Mouse (Mus musculus) adrenal gland, postnatal 4 days (tissue): ENCODE measurements around the gene Mef2b. TPM values are rescaled to one million over a fixed set of nuclear protein-coding genes. Genes with fewer than 3 reads are reported as not detected.

ENCODE experiments used
- DNase-seq, 2 experiments: peaks; one replicate each; pipeline ENCODE4 v3.0.0; 2021 to 2022; ENCODE audit warnings: low spot score in 2 of 2, mixed read lengths in 2 of 2
- total RNA-seq, 2 experiments: library from RNA; stranded (reverse); gene quantifications; 2 replicates each; pipeline ENCODE4 v1.2.3; 2021

The Mef2b gene
- total RNA-seq, 2 experiments from 2014 or later = 1.5 to 1.6 TPM

DNA sequence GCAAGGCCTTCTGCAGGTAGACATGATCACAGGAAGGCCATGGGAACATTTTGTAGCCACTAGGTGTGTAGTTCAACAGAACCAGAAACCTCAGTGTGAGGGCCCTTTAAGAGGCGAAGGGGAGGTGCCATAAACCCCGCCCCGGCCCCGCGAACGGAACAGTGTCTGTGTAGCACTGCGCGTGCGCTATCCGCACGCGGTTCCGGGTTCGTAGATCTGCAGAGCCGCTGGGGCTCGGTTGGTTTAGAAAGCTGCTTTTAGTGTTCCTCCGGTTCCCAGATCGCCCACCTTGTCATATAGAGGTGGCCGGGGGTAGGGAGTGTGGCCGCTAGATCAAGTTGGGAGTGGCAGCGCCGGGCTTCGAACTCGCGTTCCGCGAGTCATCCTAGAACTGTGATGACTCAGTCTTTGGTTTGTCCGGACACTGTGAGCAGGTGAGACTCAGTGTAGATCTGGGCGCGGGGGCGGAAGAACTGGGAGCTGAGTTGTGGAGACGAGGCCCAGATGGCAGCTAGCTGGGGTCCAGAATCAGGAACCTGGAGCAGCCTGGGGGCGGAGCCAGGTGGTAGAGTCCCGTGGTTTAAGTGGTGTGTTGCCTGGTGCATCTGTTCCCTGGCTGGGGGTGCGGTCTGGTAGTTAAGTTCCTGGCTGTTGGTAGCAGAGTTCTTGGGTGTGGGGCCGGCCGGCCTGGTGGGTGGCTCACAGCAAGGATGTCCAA, 8.2 kb upstream of the Mef2b start, which contains the start of gene Nr2c2ap:
TSS of gene Nr2c2ap (plus strand) at position 168 of the 718 bp plus-strand sequence.
- peak; percentile 61 to 70 for DNase-seq

DNA sequence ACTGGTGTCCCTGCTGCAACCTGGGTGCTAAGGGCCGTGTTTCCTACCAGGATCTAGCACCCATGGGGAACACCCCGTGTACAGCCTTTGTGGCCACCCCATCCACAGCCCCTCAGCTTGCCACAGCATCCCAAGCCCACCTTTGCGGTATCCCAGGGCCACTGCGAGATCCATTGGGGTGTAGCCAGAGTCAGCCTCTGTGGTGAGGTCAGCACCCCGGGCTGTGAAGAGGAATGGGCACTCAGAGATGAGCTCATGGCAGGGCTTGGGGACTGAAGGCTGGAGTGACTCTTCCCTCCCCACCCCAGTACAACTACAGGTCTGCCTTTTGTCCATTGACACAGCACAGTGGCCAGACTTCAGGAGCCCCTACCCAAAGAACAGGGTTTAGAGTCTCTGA, 5.4 kb upstream of the Mef2b start:
- no peak for DNase-seq

DNA sequence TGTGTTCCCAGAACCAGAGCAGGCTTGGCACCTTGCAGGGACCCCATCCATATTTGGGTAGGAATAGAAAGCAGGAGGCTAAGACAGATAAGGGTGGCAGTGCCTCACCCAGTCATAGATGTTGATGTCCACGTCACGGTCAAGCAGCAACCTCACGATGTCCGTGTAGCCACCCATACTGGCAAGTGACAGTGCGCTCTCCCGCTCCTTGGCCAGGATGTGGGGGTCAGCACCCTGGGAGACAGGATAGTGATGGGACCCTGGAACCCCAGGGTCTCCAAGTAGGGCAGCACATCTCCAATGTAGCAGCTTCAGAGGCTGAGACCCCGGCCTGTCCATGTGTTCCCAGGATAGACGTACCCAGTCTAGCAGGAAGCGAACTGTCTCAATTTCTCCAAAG, 4.6 kb upstream of the Mef2b start:
- DNase-seq = no peak

DNA sequence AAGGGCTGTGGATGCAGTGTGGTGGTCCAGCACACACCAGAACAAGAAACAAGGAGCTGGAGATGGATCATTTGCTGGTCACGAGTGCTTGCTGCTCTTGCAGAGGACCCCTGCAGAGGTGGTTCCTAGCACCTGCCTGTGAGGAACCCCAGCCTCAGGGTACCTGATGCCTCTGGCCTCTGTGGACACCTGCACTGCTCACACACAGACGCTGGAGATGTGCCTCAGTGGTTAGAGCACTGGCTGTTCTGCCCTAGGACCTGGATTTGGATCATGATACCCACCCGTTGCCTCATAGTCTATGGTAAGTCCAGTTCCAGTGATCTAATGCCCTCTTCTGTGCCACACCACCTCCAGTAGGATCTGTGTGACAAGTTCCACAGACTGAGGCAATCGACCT, 2.9 kb upstream of the Mef2b start:
- no peak for DNase-seq

DNA sequence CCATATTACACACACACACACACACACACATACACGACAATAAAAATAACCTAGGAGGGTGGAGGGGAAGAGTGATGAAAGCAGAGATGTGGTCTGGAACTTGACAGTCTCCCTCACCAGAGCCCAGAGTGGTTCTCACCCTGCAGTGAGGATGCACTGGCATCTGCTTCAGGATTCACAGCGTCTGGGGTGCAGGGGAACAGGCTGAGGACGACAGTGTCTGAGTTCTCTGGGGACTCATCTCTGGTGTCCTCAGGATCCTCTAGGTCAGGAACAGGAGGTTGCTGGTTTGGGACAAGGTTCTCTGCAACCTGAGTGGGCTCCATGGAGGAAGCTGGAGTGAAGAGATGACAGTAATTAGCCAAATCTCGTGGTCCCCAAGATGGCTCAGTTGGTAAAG, 1.6 kb upstream of the Mef2b start:
- no peak for DNase-seq

DNA sequence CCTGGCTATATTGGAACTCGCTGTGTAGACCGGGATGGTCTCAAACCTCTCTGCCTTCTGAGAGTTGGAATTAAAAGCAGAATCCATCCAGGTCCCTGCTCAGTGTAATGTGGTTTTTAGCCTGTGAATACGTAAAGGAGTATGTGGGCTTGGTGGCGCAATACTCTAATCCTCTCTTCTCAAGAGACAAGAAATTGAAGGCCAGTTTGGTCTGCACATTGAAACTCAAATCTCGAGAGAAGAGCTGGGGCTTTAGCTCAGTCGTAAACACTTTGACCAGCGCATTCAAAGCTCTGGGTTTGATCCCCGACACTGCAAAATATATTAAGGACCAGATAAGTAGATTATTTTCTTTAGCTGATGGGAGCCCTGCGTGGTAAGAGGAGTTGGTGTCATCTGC, 470 bp downstream of the Mef2b start:
- no peak for DNase-seq

DNA sequence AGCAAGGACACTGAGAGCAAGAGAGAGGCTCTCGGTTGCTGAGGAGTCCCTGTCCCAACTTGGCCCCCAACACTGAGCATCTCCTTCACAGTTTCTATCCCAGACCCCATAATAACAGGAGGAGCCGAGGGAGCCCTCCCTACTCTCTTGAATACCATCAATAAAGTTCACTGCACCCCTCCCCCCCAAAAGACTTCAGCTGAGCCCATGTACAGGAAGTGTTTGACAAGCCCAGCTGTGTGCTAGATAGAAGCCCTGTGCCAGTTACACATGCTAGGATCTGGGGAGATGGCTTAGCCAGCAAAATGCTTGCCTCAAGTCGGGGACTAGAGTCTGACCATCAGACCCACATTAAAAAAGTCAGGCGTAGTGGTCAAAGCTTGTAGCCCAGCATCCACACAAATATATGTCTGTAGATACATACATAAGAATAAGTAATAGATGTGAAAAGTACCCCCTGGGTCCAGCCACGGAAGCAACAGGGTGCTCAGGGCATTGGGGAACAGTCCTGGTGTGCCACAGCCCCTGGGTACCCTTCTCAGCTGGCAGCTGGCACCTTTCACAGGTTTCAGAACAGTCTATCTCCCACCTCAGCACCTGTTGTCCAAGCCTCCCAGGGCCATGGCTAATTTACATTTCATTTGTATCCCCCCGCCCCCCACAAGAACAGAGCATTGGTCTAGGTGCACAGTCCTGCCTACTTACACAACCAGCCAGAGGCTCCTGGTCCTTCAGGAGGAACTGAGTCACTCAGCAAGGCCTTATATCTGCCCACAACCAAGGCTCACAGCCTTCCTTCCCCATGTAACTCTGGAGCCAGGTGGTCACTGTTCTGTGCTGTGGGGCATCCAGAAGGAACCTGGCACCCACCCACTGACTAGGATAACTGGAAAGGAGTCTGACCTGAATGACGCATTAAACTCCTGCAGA, 8.4 kb downstream of the Mef2b start:
- no peak for DNase-seq

DNA sequence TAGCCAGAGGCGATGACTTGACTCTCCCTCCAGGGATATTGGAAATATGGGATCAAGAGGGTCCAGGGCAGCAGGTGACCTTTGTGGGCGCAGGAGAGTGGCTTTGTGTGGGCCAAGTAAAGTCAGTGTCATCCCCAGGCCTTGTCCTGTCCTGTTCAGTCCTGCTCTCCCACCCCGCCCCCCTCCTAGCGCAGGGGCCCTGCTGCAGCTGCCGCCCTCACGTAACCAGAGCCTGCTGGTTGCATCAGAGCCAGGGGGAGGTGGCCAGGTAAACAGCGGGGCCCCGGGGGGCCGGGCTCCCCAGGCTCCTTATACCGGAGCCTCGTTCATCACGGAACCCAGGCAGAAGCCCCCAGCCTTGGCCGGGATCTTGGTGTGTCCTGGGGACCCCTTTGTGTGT, 10.6 kb downstream of the Mef2b start:
- DNase-seq = no peak

DNA sequence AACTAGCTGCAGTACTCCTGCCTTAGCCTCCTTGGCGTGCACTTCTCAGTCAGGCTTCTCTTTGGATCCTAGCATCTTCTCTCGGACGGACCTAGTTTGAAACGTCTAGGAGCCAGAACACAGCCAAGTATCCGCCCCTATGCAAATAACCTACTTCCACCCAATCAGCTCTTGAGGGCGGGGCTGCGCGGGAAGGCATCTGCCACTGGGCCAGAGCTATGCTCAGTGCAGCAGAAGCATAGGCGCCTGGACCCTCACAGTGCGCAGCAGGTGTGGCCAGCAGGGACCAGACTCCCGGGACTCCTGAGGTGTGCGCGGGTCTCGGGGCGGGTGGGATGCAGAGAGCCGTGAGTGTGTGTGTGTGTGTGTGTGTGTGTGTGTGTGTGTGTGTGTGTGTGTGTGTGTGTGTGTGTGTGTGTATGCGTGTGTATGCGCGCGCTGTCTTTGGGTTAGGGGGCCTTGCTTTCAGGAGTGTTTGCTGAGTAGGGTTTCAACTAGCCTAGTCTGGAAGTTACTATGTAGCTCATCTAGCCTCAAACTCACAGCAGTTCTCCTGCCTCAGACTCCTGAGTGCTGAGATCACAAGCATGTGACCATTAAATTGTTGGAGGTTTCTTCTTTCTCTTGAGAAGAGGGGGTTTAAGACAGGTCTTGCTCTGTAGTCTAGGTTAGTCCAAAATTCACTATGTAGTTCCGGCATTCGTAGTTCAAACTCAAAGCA, 13.2 kb downstream of the Mef2b start:
- DNase-seq = peak; percentile 40 to 54

DNA sequence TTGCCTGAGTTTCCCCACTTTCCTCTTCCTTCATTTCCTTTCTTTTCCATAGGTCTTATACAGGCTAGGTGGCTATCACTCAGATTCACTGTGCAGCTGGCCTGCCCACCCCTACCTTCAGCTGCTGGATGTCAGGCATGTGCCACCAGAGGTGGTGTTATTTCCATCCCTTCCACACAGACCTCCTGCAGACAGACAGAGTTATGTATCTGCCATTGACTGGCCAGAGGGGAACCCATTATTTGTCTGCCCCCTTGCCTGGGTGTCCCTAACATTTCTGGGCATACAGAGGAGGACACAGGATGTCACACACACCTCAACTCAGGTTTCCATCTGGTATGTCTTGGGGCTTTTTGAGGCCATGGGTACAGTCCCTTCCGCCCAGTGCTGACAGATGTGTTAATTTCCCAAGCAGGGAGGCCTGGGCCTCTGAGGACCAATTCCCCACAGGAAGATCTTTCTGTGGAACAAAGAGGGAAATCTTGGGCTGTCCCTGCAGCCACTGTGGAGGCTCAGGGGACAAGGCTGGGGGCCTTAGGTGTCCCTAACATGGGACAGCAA, 17.8 kb downstream of the Mef2b start:
- no peak for DNase-seq

DNA sequence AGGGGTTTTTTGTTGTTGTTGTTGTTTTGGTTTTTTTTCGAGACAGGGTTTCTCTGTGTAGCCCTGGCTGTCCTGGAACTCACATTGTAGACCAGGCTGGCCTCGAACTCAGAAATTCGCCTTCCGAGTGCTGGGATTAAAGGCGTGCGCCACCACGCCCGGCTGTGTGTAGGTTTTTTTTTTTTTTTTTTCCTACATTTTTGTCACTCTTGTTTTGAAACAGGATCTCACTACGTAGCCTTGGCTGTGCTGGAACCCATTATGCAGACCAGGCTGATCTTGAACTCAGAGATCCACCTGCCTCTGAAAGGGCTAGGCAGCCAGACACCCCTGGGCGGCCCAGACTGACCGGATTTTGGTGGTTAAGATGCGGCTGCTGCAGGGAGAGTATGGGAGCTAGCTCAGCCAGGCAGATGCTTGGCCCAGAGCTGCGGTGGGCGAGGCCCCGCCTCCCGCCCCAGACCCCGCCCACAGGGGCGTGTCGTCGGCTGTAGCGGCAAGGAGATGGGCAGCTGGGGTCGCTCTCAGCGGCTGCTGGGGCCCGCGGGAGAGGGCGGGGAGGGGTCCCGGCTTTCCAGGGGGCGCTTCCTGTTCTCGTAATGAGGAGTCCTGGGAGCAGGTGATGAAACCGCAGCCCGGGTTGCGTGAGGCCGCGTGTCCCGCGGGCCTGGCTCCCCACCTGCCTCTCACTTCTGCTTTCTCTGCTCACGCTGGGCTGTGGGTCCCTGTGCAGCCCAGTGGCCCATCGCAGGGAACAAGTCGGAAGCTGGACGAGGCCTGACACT, 18.8 kb downstream of the Mef2b start:
- DNase-seq = peak in 1 of 2 experiments; percentile 24

DNA sequence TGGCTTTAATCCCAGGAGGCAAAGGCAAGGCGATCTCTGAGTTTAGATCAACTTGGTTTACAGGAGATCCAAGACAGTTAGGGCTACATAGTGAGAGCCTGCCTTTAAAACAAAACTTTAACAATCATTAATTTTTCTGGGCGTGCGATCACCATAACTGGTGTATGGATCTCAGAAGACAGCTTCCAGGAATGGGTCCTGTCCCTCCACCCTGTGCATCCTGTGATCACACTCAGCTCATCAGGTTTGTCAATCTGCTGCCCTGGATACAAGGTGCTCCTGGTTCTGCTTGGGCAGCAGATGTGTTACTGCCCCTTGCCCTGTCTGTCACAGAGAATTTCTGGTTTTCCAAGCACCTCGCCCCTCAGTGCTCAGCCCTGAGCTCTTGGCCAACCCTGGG, 19.7 kb downstream of the Mef2b start:
- DNase-seq = no peak

DNA sequence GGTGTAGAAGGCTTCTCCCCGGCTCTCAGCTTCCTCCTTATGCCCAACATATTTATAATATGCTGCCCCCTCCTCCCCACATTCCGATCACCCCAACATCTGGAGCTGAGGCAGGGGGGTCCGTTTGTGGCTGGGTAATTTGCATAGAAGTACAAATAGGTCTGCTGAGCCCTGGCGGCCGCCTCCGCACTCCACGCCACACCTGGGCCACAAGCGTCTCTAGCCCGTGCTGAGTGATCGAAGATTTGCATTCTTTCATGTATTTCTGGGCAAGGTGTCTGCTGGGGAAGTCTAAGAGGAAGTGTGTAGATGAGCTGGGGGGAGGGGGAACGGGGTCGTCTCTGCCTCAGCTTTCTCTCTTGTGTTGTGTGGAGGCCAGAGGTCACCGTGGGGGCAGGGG, 20.5 kb downstream of the Mef2b start:
- DNase-seq = no peak

DNA sequence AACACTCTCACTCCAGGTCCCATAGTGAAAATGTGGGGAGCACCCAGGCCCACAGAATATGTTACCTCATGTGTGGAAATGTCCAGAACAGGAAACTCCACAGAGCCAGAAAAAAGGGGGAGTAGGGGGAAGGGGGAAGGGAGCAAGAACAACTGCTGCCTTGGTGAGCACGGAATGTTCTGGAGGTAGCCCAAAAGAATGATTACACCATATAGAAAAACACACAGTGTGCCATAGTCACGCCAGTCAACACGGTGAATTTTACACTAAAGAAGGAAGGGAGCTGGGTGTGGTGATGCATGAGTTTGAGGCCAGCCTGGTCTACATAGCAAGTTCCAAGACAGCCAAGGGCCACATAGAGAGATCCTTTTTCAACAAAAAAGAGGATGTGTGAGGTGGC, 23.8 kb downstream of the Mef2b start:
- DNase-seq = no peak

DNA sequence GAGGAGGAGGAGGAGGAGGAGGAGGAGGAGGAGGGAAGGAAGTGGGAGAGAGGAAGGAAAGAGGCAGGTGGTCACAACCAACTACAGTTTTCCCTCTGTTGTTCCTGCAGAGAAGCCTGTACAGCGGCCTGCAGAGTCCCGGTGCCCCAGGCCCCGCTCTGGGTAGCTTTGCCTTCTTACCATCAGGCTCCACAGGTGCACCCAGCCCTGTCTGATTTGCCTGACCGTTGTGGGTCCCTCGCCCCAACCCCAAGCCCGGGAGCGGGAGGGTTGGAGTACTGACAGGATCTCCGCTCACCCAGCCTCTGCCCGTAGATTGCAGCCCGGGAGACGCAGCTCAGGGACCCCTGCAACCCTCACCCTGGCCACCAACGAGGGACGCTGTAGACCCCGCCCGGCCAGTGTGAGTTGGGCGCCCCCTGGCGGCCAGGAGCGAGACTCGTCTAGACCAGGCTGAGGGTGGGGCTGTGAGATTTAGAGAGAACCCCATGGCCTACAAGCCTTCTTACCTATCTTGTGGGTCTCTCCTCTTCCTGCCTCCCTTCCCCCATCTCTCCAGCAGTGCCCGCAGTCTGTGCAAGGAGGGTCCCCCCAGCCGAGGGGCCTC, 27.1 kb downstream of the Mef2b start:
- peak; percentile 41 to 48 for DNase-seq

DNA sequence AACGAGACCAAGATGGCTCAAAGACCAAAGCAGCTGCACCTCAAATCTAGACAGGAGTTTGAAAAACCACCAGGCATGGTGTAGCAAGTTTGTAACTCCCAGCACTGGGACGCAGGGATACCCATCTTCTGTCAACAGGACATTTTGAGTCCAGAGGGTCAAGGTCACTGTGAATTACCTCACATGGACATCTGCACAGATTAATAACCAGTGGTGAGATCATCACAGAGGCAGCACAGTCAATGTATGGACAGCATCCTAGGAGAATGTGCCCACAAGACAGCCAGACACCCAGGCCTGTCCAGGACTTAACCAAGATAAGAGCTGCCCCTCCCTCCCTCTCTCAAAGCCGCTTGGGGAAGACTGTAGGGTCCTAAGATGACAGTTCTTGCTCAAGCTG, 30.6 kb downstream of the Mef2b start:
- DNase-seq = no peak

DNA sequence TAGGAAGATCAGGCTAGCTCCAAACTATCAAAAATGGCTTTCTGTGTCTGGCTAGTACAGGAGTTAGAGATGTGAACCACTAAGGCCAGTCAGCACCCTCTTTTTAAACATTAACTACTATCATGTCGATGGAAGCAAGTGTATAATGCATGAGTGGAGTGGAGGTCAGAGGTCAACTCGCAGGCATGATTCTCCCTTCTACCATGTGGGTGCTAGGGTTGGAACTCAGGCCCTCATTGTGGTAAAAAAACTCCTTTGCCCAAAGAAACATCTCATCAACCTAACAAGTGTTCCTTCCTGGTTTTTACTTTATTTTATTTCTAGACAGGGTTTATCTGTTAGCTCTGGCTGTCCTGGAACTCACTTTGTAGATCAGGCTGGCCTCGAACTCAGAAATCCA, 31.2 kb downstream of the Mef2b start:
- no peak for DNase-seq

DNA sequence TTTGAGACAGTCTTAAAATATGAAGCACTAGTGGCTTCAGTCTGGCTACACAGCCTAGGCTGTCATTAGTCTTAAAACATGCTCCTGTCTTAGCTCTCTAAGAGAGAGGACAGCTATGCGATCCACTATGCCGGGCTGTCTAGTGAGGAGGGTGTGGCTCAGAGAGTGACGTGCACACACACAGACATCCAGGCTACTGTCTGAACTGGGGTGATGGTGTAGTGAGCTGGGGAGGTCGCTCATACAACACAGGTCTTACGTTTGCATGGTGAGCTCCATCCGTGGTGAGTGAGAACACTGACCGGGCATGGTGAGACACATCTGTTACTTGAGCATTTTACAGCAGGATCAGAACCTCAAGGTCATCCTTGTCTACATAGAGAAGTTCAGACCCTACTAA, 31.7 kb downstream of the Mef2b start:
- DNase-seq = no peak

DNA sequence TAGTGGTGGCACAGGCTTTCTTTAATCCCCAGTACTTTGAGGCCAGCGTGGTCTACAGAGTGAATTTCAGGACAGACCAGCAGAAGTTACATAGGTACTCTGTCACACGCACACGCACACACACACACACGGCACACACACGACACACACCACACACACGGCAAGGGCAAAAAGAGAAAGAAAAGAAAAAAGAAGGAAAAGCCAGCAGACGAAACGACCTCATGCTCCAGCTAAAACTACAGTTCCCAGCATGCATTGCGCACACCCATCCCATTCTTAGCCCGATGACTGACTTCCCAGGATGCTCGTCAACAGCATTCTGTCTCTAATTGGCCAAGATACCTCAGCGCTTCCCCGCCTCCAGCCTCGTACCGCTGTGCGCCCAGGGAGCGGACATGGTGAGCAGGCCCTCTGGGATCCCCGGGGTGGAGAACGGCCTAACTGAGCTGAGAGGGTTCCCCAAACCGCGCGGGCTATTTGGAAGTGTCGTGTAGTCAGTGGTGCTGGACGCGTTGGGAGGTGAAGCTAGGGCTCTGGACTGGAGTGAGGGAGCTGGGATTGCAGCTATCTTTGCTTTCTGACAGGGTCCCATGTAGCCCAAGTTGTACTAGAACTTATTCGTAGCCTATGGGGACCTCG, 32.7 kb downstream of the Mef2b start, which contains the start of gene Tmem161a:
TSS of gene Tmem161a (plus strand) at position 314 of the 639 bp plus-strand sequence.
- peak; percentile 55 to 77 for DNase-seq

DNA sequence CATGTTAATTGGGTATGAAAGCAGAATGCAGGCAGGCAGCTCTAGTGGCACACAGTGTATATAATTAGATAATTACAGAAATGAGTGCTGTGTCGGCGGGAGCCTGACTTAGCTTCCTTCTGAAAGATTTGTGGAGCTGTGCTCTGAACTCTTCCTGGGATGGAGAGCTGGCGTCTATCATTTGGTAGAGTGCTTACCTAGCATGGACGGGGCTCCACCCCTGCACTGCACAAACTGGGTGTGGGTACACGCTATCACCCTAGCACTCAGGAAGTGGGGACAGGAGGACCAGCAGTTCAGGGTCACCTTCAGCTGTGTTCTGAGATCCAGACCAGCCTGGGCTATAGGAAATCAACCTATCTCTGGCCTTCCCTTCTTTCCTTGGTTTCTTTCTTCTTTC, 33.8 kb downstream of the Mef2b start:
- no peak for DNase-seq
